Mouse (Mus musculus) kidney, adult 8-10 months (tissue): ENCODE data around the gene Hrh3.

Source experiments
- DNase-seq, 2 experiments: peaks; one replicate each; pipeline ENCODE4 v3.0.0; 2022

Hrh3 gene

DNA sequence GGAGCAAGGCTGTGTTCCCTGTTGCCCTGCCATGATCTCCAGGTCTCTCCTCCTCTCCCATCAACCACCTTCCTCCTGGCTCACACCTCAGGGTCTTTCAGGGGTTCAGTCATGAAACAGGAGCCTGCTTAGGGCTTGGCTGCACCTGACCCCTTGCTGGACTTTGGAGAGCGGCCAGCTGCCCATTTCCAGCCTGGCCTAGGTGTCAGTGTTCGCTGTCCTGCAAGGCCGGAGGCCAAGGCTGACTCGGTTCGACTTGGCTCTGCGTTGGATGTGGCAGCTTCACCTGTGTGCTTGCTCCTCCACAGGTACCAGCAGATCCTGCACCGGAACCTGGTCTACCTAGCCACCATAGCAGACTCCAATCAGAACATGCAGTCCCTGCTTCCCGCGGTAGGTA lies 51.3 kb downstream of the Hrh3 start:
- peak; percentile 50 to 65 for DNase-seq

- DNase-seq: no peak
These were observed 52.1 kb downstream of the Hrh3 start for GRCm38 (mm10) chr2:180051986-180052733.

- peak; percentile 71 to 85 for DNase-seq
These were observed 53.3 kb downstream of the Hrh3 start for GRCm38 (mm10) chr2:180050986-180051385.
